Mouse (Mus musculus): ENCODE results near the gene Itgal. TPM values are rescaled to one million over a fixed set of nuclear protein-coding genes. Genes with fewer than 3 reads are reported as not detected.

Gene Itgal
- polyA plus RNA-seq, 1 experiment, result 0.07 TPM

DNA sequence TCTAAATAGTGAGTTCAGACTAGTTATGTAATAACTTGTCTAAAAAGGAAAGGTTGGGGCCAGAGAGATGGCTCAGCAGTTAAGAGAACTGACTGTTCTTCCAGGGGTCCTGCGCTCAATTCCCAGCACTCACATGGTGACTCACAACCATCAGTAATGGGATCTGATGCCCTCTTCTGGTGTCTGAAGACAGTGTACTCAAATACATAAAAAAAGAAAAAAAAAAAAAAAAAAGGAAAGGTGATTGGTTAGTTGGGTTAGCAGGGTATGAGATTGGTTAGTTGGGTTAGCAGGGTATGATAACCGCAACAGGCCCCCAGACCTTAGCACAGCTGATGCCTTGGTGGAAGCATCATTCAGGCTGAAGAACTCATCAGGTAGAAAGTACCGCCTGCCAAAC lies 32.5 kb upstream of the Itgal start:
- Histone ChIP-seq H3K79me2 (ENCODE audit: control insufficient read depth, insufficient read depth) (peaks cover 17% of the 10 kb centered on the region), H3K27me3 (ENCODE audit: control insufficient read depth, insufficient read depth, insufficient read length) (no peaks in the 10 kb centered on the region), H3ac (ENCODE audit: control insufficient read depth, insufficient read length, low read depth) (no peak overlapping the region), H3K79me3 (ENCODE audit: low read depth) (peaks cover 5% of the 10 kb centered on the region), H3K36me3 (ENCODE audit: control insufficient read depth, insufficient read depth) (no peaks in the 10 kb centered on the region), H3K4me3 (ENCODE audit: insufficient read depth, poor library complexity, severe bottlenecking) (no peak overlapping the region)
- TF ChIP-seq MYOG (IDR thresholded peaks at IDR 0.05; ENCODE audit: control insufficient read depth, extremely low read depth, insufficient read length), result no peak
- no peak for TF ChIP-seq FOSL1 (IDR thresholded peaks at IDR 0.05; ENCODE audit: insufficient read depth, low read length, poor library complexity, severe bottlenecking)
- TF ChIP-seq CTCF (IDR thresholded peaks at IDR 0.05; ENCODE audit: control insufficient read depth, insufficient read depth, insufficient read length), result no peak
- TF ChIP-seq USF1 (IDR thresholded peaks at IDR 0.05; ENCODE audit: low read depth), result no peak
- no peak for TF ChIP-seq CEBPB (IDR thresholded peaks at IDR 0.05; ENCODE audit: low read depth)
- no peak for TF ChIP-seq MAX (IDR thresholded peaks at IDR 0.05)
- no peak for TF ChIP-seq MYOD1 (IDR thresholded peaks at IDR 0.05; ENCODE audit: control insufficient read depth, insufficient read length, low read depth)

DNA sequence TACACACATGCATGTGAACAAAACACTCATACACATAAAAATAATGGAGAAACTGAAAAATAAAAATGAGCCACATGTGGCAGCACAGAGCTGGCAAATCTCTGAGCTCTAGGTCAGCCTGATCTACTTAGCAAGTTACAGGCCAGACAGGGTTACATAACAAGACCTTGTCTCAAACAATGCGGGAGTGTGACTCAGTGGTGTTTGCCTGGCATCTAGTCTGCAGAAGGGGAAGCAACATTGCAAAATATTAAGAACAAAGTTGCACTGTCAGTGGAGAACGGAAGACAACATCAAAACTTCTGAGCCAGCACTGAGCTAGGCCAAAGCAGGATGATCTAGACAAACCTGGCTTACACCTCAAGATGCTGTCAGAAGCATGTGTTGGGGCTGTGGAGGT lies 25.8 kb upstream of the Itgal start:
- Histone ChIP-seq H3K4me3 (ENCODE audit: insufficient read depth, poor library complexity, severe bottlenecking) (no peak overlapping the region), H3K79me2 (ENCODE audit: control insufficient read depth, insufficient read depth) (peaks cover 15% of the 10 kb centered on the region), H3K36me3 (ENCODE audit: control insufficient read depth, insufficient read depth) (no peaks in the 10 kb centered on the region), H3ac (ENCODE audit: control insufficient read depth, insufficient read length, low read depth) (no peak overlapping the region), H3K27me3 (ENCODE audit: control insufficient read depth, insufficient read depth, insufficient read length) (no peaks in the 10 kb centered on the region), H3K79me3 (ENCODE audit: low read depth) (peaks cover 10% of the 10 kb centered on the region)
- TF ChIP-seq USF1 (IDR thresholded peaks at IDR 0.05; ENCODE audit: low read depth), result no peak
- no peak for TF ChIP-seq FOSL1 (IDR thresholded peaks at IDR 0.05; ENCODE audit: insufficient read depth, low read length, poor library complexity, severe bottlenecking)
- TF ChIP-seq MAX (IDR thresholded peaks at IDR 0.05), result no peak
- no peak for TF ChIP-seq CTCF (IDR thresholded peaks at IDR 0.05; ENCODE audit: control insufficient read depth, insufficient read depth, insufficient read length)
- TF ChIP-seq MYOG (IDR thresholded peaks at IDR 0.05; ENCODE audit: control insufficient read depth, extremely low read depth, insufficient read length), result no peak
- no peak for TF ChIP-seq CEBPB (IDR thresholded peaks at IDR 0.05; ENCODE audit: low read depth)
- no peak for TF ChIP-seq MYOD1 (IDR thresholded peaks at IDR 0.05; ENCODE audit: control insufficient read depth, insufficient read length, low read depth)

DNA sequence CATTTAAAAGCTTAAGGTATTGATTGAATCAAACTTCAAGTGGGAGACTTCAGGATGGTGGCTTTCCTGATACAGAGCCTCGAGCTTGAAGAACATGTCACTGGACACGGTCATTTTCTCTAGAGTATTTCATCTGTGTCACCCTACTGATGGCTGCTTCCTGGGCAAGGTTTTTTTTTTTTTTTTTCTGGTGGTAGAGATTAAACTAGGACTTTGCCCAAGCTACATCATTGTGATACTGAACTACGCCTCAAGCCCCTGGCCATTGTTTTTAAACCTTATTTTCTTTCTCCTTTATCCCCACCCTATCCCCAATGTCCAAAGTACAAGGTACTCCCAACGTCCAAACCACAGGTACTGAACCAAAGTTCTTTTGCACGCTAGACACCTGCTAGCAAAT lies 25.4 kb upstream of the Itgal start:
- peaks cover 15% of the 10 kb centered on the region for H3K79me2 ChIP-seq (ENCODE audit: control insufficient read depth, insufficient read depth)
- no peak for TF ChIP-seq CEBPB (IDR thresholded peaks at IDR 0.05; ENCODE audit: low read depth)
- no peak for TF ChIP-seq MAX (IDR thresholded peaks at IDR 0.05)
- no peak for TF ChIP-seq MYOD1 (IDR thresholded peaks at IDR 0.05; ENCODE audit: control insufficient read depth, insufficient read length, low read depth)
- no peak for TF ChIP-seq FOSL1 (IDR thresholded peaks at IDR 0.05; ENCODE audit: insufficient read depth, low read length, poor library complexity, severe bottlenecking)
- H3K79me3 ChIP-seq (ENCODE audit: low read depth), result peaks cover 10% of the 10 kb centered on the region
- H3K27me3 ChIP-seq (ENCODE audit: control insufficient read depth, insufficient read depth, insufficient read length), result no peaks in the 10 kb centered on the region
- H3K4me3 ChIP-seq (ENCODE audit: insufficient read depth, poor library complexity, severe bottlenecking), result no peak overlapping the region
- H3ac ChIP-seq (ENCODE audit: control insufficient read depth, insufficient read length, low read depth), result no peak overlapping the region
- no peaks in the 10 kb centered on the region for H3K36me3 ChIP-seq (ENCODE audit: control insufficient read depth, insufficient read depth)

DNA sequence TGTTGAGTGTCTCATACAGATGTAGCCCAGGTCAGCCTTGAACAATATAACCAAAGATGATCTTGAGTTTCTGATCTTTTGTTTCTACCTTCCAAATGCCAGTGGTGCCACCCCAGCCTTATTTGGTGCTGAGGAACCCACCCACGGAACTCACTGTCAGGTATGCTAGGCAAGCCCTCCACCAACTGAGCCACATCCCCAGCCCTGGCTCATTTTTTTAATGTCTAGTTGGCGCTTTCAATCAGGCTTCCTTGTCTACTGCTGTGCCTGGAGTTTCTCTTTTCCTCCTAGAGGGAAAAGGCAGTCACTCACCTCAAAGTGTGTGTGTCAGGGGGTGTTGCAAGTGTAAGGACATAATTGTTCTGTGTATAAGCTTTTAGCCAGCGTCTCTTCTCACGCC lies 25.0 kb upstream of the Itgal start:
- no peak overlapping the region for H3ac ChIP-seq (ENCODE audit: control insufficient read depth, insufficient read length, low read depth)
- no peaks in the 10 kb centered on the region for H3K36me3 ChIP-seq (ENCODE audit: control insufficient read depth, insufficient read depth)
- peaks cover 15% of the 10 kb centered on the region for H3K79me2 ChIP-seq (ENCODE audit: control insufficient read depth, insufficient read depth)
- TF ChIP-seq MYOG (IDR thresholded peaks at IDR 0.05; ENCODE audit: control insufficient read depth, extremely low read depth, insufficient read length), result no peak
- no peak for TF ChIP-seq CEBPB (IDR thresholded peaks at IDR 0.05; ENCODE audit: low read depth)
- TF ChIP-seq MAX (IDR thresholded peaks at IDR 0.05), result no peak
- TF ChIP-seq USF1 (IDR thresholded peaks at IDR 0.05; ENCODE audit: low read depth), result no peak
- TF ChIP-seq FOSL1 (IDR thresholded peaks at IDR 0.05; ENCODE audit: insufficient read depth, low read length, poor library complexity, severe bottlenecking), result no peak
- no peak for TF ChIP-seq MYOD1 (IDR thresholded peaks at IDR 0.05; ENCODE audit: control insufficient read depth, insufficient read length, low read depth)
- no peak for TF ChIP-seq CTCF (IDR thresholded peaks at IDR 0.05; ENCODE audit: control insufficient read depth, insufficient read depth, insufficient read length)
- peaks cover 10% of the 10 kb centered on the region for H3K79me3 ChIP-seq (ENCODE audit: low read depth)
- no peaks in the 10 kb centered on the region for H3K27me3 ChIP-seq (ENCODE audit: control insufficient read depth, insufficient read depth, insufficient read length)
- H3K4me3 ChIP-seq (ENCODE audit: insufficient read depth, poor library complexity, severe bottlenecking), result no peak overlapping the region

DNA sequence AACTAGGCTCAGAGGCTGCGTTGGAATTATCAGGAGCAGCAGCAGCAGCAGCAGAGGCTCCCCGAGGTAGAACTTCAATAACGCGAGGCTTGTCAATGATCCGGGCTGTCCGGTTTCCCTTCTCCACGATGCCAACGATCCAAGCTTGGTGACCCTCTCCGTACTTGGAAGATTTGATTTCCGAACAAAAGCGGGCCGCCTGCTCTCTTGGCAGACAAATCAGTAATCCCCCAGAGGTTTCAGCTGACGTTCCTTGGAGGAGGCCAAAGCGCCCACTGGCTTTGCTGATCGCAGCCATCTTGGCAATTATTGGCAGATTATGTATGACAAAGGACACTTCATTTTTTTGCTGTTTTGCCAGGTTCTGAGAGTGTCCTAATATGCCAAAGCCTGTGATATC lies 23.5 kb upstream of the Itgal start:
- Histone ChIP-seq H3K27me3 (ENCODE audit: control insufficient read depth, insufficient read depth, insufficient read length) (no peaks in the 10 kb centered on the region), H3K4me3 (ENCODE audit: insufficient read depth, poor library complexity, severe bottlenecking) (no peak overlapping the region), H3K36me3 (ENCODE audit: control insufficient read depth, insufficient read depth) (no peaks in the 10 kb centered on the region), H3ac (ENCODE audit: control insufficient read depth, insufficient read length, low read depth) (no peak overlapping the region), H3K79me3 (ENCODE audit: low read depth) (peaks cover 10% of the 10 kb centered on the region), H3K79me2 (ENCODE audit: control insufficient read depth, insufficient read depth) (peaks cover 15% of the 10 kb centered on the region)
- TF ChIP-seq USF1 (IDR thresholded peaks at IDR 0.05; ENCODE audit: low read depth), result no peak
- TF ChIP-seq CTCF (IDR thresholded peaks at IDR 0.05; ENCODE audit: control insufficient read depth, insufficient read depth, insufficient read length), result no peak
- no peak for TF ChIP-seq MYOD1 (IDR thresholded peaks at IDR 0.05; ENCODE audit: control insufficient read depth, insufficient read length, low read depth)
- TF ChIP-seq MYOG (IDR thresholded peaks at IDR 0.05; ENCODE audit: control insufficient read depth, extremely low read depth, insufficient read length), result no peak
- no peak for TF ChIP-seq FOSL1 (IDR thresholded peaks at IDR 0.05; ENCODE audit: insufficient read depth, low read length, poor library complexity, severe bottlenecking)
- TF ChIP-seq CEBPB (IDR thresholded peaks at IDR 0.05; ENCODE audit: low read depth), result no peak
- TF ChIP-seq MAX (IDR thresholded peaks at IDR 0.05), result no peak

Data from C2C12 (cell line).